Mouse (Mus musculus) c-Kit-positive CD71-negative TER-119-negative erythroid progenitor cells, embryonic 14.5 days (primary cell): ENCODE measurements around the gene BC048403.

Experiments
- DNase-seq: peaks from one replicate; pipeline ENCODE4 v3.0.0-alpha.2; 2013; ENCODE audit warnings: low read depth

Gene BC048403

GRCm38 (mm10) chr10:121756677-121757076 lies 16.9 kb downstream of the BC048403 start:
- no peak for DNase-seq

GRCm38 (mm10) chr10:121759095-121759494 lies 19.4 kb downstream of the BC048403 start:
- DNase-seq, result no peak

DNA sequence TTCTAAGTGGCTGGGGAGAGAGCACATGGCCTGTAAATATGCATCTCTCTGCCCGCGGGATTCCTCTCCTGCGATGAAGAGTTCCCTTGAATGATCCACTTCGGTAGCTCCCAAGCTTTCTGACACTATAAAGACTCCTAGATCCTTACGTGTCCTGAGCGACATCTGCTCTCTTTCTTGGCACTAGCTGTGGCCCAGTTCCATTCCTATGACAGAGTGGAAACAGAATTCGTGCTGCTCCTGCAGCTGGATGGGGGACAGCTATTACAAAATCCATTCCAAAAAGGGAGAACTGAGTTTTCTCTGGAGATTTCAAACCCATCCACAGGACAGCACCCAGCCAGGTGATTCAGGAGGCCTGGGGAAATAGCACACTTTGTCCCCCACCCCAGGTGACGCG lies 22.4 kb downstream of the BC048403 start:
- DNase-seq, result no peak

GRCm38 (mm10) chr10:121763191-121763590 lies 23.5 kb downstream of the BC048403 start:
- DNase-seq, result no peak

GRCm38 (mm10) chr10:121764469-121765173 lies 24.9 kb downstream of the BC048403 start:
- no peak for DNase-seq

GRCm38 (mm10) chr10:121765174-121766057 lies 25.7 kb downstream of the BC048403 start:
- no peak for DNase-seq

DNA sequence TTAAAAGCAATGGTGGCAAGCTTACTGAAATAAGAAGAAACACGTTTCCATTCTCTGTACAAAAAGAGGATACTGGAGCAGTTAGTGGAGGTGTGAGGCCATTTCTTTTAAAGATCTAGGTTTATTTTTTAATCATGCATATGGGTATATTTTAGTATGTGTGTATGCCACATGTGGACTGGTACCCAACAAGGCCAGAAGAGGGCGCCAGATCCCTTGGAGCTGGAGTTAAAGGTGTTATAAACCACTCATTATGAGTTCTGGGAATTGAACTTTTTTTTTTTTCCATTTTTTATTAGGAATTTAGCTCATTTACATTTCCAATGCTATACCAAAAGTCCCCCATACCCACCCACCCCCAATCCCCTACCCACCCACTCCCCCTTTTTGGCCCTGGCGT lies 27.6 kb downstream of the BC048403 start:
- DNase-seq, result peak; percentile 28

- DNase-seq, result no peak
These were observed 30.0 kb downstream of the BC048403 start for GRCm38 (mm10) chr10:121769711-121770110.

DNA sequence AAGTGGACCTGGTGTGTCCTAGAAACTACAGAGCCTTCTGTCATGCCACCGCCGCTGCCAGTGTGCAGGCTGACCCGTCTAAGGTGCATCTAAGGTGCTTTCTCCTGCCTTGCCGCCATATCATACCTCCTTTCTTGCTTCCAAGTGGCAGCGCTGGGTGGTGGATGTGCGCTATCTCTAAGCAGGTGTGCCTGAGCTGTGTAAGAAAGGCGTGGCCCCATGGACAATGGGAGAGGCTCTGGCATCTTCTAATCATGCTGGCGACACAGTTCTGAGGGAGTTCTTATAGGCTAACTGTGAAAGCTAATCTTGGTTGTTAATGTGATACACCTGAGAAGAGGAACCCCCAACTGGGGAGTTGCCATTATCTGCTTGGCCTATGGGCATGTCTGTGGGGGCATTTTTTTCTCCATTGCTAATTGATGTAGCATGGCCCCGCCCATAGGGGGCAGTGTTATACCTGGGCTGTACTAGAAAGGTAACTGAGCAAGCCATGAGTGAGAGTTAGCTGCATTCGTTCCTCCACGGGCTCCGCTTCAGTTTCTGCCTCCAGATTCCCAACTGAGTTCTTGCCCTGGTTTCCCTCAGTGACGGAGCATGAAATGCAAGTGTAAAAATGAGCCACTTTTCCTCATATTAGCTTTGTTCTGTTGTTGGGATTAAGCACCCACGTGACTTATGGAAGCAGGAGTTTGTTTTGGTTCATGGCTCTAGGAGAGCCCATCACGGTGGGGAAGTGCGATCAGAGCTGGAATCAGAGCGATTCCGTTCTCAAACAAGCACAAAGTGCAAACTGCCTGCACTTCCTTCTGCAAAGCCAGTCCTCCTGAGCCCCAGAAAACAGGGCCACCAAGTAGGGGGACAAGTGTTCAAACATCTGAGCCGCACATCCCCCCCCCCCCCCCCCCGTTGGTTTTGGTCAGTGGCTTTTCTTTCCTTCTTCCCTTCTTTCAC lies 31.2 kb downstream of the BC048403 start:
- DNase-seq, result no peak

DNA sequence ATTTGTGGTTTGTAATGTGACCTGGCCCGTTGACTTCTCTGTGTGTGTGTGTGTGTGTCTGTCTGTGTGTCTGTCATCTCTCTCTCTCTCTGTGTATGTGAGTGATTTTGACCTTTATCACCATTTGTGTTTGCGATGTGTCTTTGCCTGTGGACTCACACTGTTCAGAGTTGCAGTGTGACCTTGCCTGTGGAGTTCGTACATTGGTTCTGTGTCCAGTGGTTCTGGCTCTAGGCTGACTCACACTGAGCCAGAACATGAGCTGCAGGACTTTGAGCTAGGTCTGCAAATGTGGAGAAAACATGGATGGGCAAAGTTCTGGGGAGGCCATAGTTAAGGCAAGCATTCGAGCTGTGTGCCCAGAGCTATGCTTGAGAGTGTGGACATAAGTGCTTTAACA lies 34.1 kb downstream of the BC048403 start:
- no peak for DNase-seq

GRCm38 (mm10) chr10:121775990-121776389 lies 36.3 kb downstream of the BC048403 start:
- no peak for DNase-seq

- no peak for DNase-seq
These were observed 41.4 kb downstream of the BC048403 start for GRCm38 (mm10) chr10:121781159-121781558.

DNA sequence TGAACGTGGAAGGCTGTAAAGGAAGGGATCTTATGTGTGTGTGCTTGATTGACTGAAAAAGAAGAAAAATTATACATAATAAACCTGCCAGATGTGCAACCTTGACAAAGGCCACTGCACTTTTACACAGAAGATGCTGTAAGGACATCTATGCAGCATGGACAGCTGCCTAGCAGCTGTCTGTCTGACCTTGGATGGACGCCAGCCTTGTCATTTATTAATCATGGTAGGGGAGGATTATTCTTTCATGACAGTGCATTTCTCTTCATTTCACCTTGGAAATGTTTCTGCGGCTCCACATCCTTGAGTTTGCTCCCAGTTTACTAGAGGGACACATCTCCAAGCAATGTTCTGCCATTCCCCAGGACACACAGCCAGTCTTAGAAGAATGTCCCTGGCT lies 48.8 kb downstream of the BC048403 start:
- DNase-seq, result no peak

DNA sequence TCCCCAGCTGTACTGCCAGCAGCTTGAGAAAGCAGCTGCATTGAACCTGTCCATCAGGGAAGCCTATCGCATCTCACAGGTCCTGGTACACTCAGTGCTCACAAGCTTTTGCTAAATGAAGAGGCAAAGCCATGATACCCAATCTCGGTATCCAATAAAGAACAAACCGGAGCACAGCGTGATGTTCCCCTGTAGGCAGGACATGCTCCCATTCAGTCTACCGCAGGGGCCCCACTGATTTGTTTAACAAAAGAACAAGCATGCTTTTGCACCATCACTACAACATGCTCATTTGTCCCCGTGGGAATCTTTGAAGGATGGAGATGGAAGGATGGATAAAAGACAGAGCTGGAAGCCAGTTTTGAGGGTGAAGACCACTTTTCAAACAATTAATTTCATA lies 50.3 kb downstream of the BC048403 start:
- DNase-seq, result no peak

DNA sequence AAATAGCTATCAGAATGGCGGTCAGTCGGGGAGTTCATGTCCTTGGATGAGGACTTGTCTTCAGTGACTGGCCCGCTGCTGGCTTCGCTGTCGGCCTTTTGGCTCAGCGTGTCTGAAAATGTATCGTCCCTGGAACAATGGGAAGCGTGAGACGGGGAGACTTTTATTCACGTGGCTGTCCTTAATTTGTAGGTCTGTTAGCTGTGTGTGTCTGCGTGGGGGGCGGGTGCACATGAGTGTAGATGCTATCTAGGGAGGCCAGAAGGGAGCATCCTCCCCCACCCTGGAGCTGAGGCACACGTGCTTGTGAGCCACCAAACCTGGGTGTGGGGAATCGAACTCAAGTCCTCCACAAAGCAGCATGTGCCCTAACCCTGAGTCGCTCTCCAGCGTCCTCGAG lies 52.9 kb downstream of the BC048403 start:
- DNase-seq, result no peak

DNA sequence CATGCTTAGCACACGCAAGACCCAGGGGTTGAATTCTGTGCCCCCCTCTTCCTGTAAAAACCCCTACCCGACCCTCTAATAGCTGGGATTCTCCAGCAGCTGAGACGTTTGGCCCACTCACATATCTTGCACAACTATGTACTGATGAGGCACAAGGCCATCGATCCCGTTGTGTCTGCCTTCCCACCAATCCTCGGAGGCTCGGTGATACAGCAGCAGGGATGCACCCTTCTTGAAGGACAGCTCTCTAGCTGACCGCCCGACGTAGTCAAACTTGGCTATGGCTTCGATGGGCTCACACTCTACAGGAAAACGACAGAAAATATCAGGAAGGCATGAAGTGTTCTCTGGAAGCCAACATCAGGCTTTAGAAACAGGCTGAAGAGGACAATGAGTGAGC lies 54.7 kb downstream of the BC048403 start:
- DNase-seq, result no peak

DNA sequence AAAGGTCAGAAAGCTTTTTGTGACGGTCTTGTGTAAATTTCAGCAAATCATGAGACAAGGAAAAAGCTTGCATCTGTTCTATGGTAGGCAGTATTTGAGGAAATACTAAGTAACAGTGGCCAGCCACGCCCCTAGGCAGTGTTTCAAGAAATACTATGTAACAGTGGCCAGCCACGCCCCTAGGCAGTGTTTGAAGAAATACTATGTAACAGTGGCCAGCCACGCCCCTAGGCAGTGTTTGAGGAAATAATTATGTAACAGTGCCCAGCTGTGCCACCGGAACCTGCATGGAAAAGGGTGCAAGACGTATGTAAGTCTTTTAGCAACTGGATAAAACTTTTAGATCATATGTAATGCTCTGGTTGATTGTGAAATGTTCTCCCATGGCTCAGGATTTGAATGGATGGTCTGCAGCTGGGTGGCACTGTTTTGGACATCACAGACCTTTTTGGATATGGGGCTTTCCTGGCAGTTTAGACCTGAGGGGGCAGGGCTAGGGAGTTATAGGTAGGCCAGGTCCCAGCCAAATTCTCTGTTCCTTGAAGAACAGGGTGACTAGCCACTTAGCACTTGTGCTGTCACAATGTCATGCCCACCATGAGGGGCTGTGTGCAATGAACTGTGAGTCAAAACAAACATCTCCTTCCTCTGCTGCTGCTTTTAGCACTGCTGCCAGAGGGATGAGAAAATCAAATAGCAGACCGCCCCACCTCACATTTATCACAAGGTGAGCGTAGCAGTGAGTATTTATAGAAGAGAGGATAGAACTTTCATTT lies 56.5 kb downstream of the BC048403 start:
- DNase-seq, result peak; percentile 58

DNA sequence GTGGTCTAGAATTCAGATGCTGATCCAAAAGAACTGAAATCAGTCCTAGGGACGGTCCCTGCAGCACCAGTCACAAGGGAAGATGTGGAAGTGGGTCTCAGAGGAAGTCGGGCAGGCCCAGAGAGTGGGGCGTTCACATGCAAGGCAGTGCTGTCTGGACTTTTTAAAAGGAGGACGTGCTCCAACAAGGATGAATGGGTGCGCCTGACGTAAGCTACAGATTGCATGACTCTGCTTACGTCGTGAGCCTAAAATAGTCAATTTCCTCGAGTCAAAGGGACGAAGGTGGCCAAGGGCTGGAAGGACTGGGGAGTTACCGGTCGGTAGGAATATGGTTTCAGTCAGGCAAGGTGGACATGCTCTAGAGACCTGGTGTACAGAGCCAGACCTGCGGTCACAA lies 60.3 kb downstream of the BC048403 start:
- no peak for DNase-seq
